Mouse (Mus musculus) embryonic facial prominence, embryonic 12.5 days (tissue): ENCODE measurements at regions not wholly inside any gene's neighbourhood (a gene's known extent, or its start where the extent isn't known, plus 50 kb on each side); places are given as distances from the start of the nearest gene placed in this dataset.

Experiments used
- ATAC-seq: fragments of 200-750 bp; cut with Nextera tagmentation; 2 replicates; pipeline ENCODE4 v1.8.0; 2017; ENCODE audit not compliant: insufficient number of reproducible peaks, insufficient read depth, low FRiP score, low TSS enrichment
- H3K27ac ChIP-seq: fragments of 300-500 bp; sonication (generic); 2 replicates; pipeline ENCODE4 v1.5.1; 2016; ENCODE audit warnings: mild to moderate bottlenecking
- H3K27me3 ChIP-seq: fragments of 300-500 bp; sonication (generic); 2 replicates; pipeline ENCODE4 v1.6.1; 2016; ENCODE audit warnings: mild to moderate bottlenecking, moderate library complexity
- H3K36me3 ChIP-seq: fragments of 300-500 bp; sonication (generic); 2 replicates; pipeline ENCODE4 v1.6.1; 2016; ENCODE audit warnings: mild to moderate bottlenecking
- H3K4me1 ChIP-seq: fragments of 300-500 bp; sonication (generic); 2 replicates; pipeline ENCODE4 v1.6.1; 2016
- H3K4me2 ChIP-seq: fragments of 300-500 bp; sonication (generic); replicated peaks from 2 replicates; pipeline ENCODE4 v1.6.1; 2016; ENCODE audit warnings: mild to moderate bottlenecking, moderate library complexity
- H3K4me3 ChIP-seq: fragments of 300-500 bp; sonication (generic); 2 replicates; pipeline ENCODE4 v1.5.1; 2016; ENCODE audit warnings: mild to moderate bottlenecking
- H3K9ac ChIP-seq: fragments of 300-500 bp; sonication (generic); 2 replicates; pipeline ENCODE4 v1.6.1; 2016; ENCODE audit warnings: mild to moderate bottlenecking, moderate library complexity
- H3K9me3 ChIP-seq: fragments of 300-500 bp; sonication (generic); 2 replicates; pipeline ENCODE4 v1.6.1; 2016; ENCODE audit warnings: mild to moderate bottlenecking, moderate library complexity
- WGBS: fragments of 180-500 bp; shearing (Covaris S2); methylation state at CpG from one replicate; pipeline ENCODE4 v1.1.7; 2016; 5-methylcytosine and 5-hydroxymethylcytosine counted together

- no peak for ATAC-seq
- no peaks in the 10 kb centered on the region for H3K27me3 ChIP-seq
- H3K27ac ChIP-seq: no peak overlapping the region
- no peaks in the 10 kb centered on the region for H3K36me3 ChIP-seq
- no peaks in the 10 kb centered on the region for H3K4me1 ChIP-seq
- H3K9ac ChIP-seq: no peak overlapping the region
- H3K4me3 ChIP-seq: no peak overlapping the region
- no peak overlapping the region for H3K4me2 ChIP-seq
- no peaks in the 10 kb centered on the region for H3K9me3 ChIP-seq
Measured at GRCm38 (mm10) chr13:26594313-26594712, 175.7 kb downstream of the Hdgfl1 start.

- no peak for ATAC-seq
- WGBS: 92% methylated on average over 1 of the region's 1 CpGs
Measured at GRCm38 (mm10) chr13:26593750-26594149, 176.2 kb downstream of the Hdgfl1 start.

GRCm38 (mm10) chr13:26575890-26576543, 193.9 kb downstream of the Hdgfl1 start:
- no peak overlapping the region for H3K27ac ChIP-seq
- no peak overlapping the region for H3K4me2 ChIP-seq
- H3K9me3 ChIP-seq: no peaks in the 10 kb centered on the region
- H3K9ac ChIP-seq: no peak overlapping the region
- 73% methylated on average over 2 of the region's 2 CpGs for WGBS
- H3K27me3 ChIP-seq: no peaks in the 10 kb centered on the region
- H3K4me1 ChIP-seq: no peaks in the 10 kb centered on the region
- no peaks in the 10 kb centered on the region for H3K36me3 ChIP-seq
- H3K4me3 ChIP-seq: no peak overlapping the region
- ATAC-seq: no peak

More at GRCm38 (mm10) chr13:26593750-26594149, 176.2 kb downstream of the Hdgfl1 start:
- H3K9me3 ChIP-seq: no peaks in the 10 kb centered on the region
- no peaks in the 10 kb centered on the region for H3K27me3 ChIP-seq
- no peaks in the 10 kb centered on the region for H3K36me3 ChIP-seq
- H3K27ac ChIP-seq: no peak overlapping the region
- no peaks in the 10 kb centered on the region for H3K4me1 ChIP-seq
- no peak overlapping the region for H3K9ac ChIP-seq
- no peak overlapping the region for H3K4me3 ChIP-seq
- H3K4me2 ChIP-seq: no peak overlapping the region

- Histone ChIP-seq H3K4me2 (no peak overlapping the region), H3K9me3 (no peaks in the 10 kb centered on the region), H3K4me1 (0 out of 2 replicates have a peak, but pooled peaks cover 3% of the 10 kb centered on the region), H3K36me3 (no peaks in the 10 kb centered on the region), H3K4me3 (no peak overlapping the region), H3K27ac (no peak overlapping the region), H3K9ac (no peak overlapping the region), H3K27me3 (no peaks in the 10 kb centered on the region)
- no peak for ATAC-seq
- 35% methylated on average over 4 of the region's 4 CpGs for WGBS
Measured at GRCm38 (mm10) chr13:26569422-26569821, 200.5 kb downstream of the Hdgfl1 start.

- no peak for ATAC-seq
- WGBS: 36% methylated on average over 7 of the region's 7 CpGs
- no peak overlapping the region for H3K9ac ChIP-seq
- H3K27me3 ChIP-seq: no peaks in the 10 kb centered on the region
- no peak overlapping the region for H3K4me3 ChIP-seq
- no peaks in the 10 kb centered on the region for H3K36me3 ChIP-seq
- H3K27ac ChIP-seq: no peak overlapping the region
- H3K4me2 ChIP-seq: no peak overlapping the region
- no peaks in the 10 kb centered on the region for H3K9me3 ChIP-seq
- H3K4me1 ChIP-seq: 0 out of 2 replicates have a peak, but pooled peaks cover 3% of the 10 kb centered on the region
Measured at GRCm38 (mm10) chr13:26564941-26565862, 204.8 kb downstream of the Hdgfl1 start.

GRCm38 (mm10) chr13:26558366-26558765, 211.6 kb downstream of the Hdgfl1 start:
- Histone ChIP-seq H3K9me3 (no peaks in the 10 kb centered on the region), H3K9ac (no peak overlapping the region), H3K27me3 (no peaks in the 10 kb centered on the region), H3K36me3 (no peaks in the 10 kb centered on the region), H3K4me1 (no peaks in the 10 kb centered on the region), H3K4me3 (no peak overlapping the region), H3K27ac (no peak overlapping the region), H3K4me2 (no peak overlapping the region)
- 16% methylated on average over 1 of the region's 1 CpGs for WGBS
- ATAC-seq: no peak

GRCm38 (mm10) chr13:26554266-26554665, 215.7 kb downstream of the Hdgfl1 start:
- no peak overlapping the region for H3K9ac ChIP-seq
- no peaks in the 10 kb centered on the region for H3K36me3 ChIP-seq
- 50% methylated on average over 6 of the region's 6 CpGs for WGBS
- no peaks in the 10 kb centered on the region for H3K4me1 ChIP-seq
- no peak overlapping the region for H3K4me2 ChIP-seq
- no peak for ATAC-seq
- H3K27ac ChIP-seq: no peak overlapping the region
- no peaks in the 10 kb centered on the region for H3K9me3 ChIP-seq
- no peaks in the 10 kb centered on the region for H3K27me3 ChIP-seq
- H3K4me3 ChIP-seq: no peak overlapping the region

- H3K27ac ChIP-seq: no peak overlapping the region
- no peaks in the 10 kb centered on the region for H3K4me1 ChIP-seq
- H3K27me3 ChIP-seq: no peaks in the 10 kb centered on the region
- no peaks in the 10 kb centered on the region for H3K9me3 ChIP-seq
- no peak overlapping the region for H3K9ac ChIP-seq
- ATAC-seq: no peak
- H3K4me3 ChIP-seq: no peak overlapping the region
- no peaks in the 10 kb centered on the region for H3K36me3 ChIP-seq
- no peak overlapping the region for H3K4me2 ChIP-seq
- 72% methylated on average over 3 of the region's 3 CpGs for WGBS
Measured at GRCm38 (mm10) chr13:26552122-26552521, 217.8 kb downstream of the Hdgfl1 start.

GRCm38 (mm10) chr13:26538928-26539327, 231.0 kb downstream of the Hdgfl1 start:
- Histone ChIP-seq H3K4me1 (no peaks in the 10 kb centered on the region), H3K27ac (no peak overlapping the region), H3K4me2 (no peak overlapping the region), H3K9ac (no peak overlapping the region), H3K9me3 (no peaks in the 10 kb centered on the region), H3K27me3 (no peaks in the 10 kb centered on the region), H3K4me3 (no peak overlapping the region), H3K36me3 (no peaks in the 10 kb centered on the region)
- 34% methylated on average over 1 of the region's 1 CpGs for WGBS
- ATAC-seq: no peak

- Histone ChIP-seq H3K4me2 (no peak overlapping the region), H3K36me3 (no peaks in the 10 kb centered on the region), H3K4me1 (no peaks in the 10 kb centered on the region), H3K27me3 (no peaks in the 10 kb centered on the region), H3K4me3 (no peak overlapping the region), H3K9me3 (no peaks in the 10 kb centered on the region), H3K27ac (no peak overlapping the region), H3K9ac (no peak overlapping the region)
- WGBS: 22% methylated on average over 2 of the region's 2 CpGs
- ATAC-seq: no peak
Measured at GRCm38 (mm10) chr13:26536575-26536974, 233.4 kb downstream of the Hdgfl1 start.

- H3K27ac ChIP-seq: no peak overlapping the region
- no peak overlapping the region for H3K4me2 ChIP-seq
- no peaks in the 10 kb centered on the region for H3K9me3 ChIP-seq
- ATAC-seq: no peak
- no peak overlapping the region for H3K4me3 ChIP-seq
- H3K9ac ChIP-seq: no peak overlapping the region
- H3K4me1 ChIP-seq: no peaks in the 10 kb centered on the region
- H3K36me3 ChIP-seq: no peaks in the 10 kb centered on the region
- no peaks in the 10 kb centered on the region for H3K27me3 ChIP-seq
Measured at GRCm38 (mm10) chr13:26532761-26533160, 237.2 kb downstream of the Hdgfl1 start.

GRCm38 (mm10) chr13:26519054-26519453, 250.9 kb downstream of the Hdgfl1 start:
- ATAC-seq: no peak
- H3K4me3 ChIP-seq: no peak overlapping the region
- no peak overlapping the region for H3K4me2 ChIP-seq
- H3K4me1 ChIP-seq: no peaks in the 10 kb centered on the region
- no peak overlapping the region for H3K27ac ChIP-seq
- 30% methylated on average over 1 of the region's 1 CpGs for WGBS
- no peaks in the 10 kb centered on the region for H3K36me3 ChIP-seq
- no peaks in the 10 kb centered on the region for H3K9me3 ChIP-seq
- no peak overlapping the region for H3K9ac ChIP-seq
- no peaks in the 10 kb centered on the region for H3K27me3 ChIP-seq
